Mouse (Mus musculus): ENCODE results near the gene E2f7. TPM values are rescaled to one million over a fixed set of nuclear protein-coding genes. Genes with fewer than 3 reads are reported as not detected.
"Not testable (repeated sequence)": the region's sequence is repeated elsewhere in the genome, so short reads cannot be mapped to it uniquely, and the experiment has no call there.

Gene E2f7
- polyA plus RNA-seq, 1 experiment from 2014 or later: 34.8 TPM

DNA sequence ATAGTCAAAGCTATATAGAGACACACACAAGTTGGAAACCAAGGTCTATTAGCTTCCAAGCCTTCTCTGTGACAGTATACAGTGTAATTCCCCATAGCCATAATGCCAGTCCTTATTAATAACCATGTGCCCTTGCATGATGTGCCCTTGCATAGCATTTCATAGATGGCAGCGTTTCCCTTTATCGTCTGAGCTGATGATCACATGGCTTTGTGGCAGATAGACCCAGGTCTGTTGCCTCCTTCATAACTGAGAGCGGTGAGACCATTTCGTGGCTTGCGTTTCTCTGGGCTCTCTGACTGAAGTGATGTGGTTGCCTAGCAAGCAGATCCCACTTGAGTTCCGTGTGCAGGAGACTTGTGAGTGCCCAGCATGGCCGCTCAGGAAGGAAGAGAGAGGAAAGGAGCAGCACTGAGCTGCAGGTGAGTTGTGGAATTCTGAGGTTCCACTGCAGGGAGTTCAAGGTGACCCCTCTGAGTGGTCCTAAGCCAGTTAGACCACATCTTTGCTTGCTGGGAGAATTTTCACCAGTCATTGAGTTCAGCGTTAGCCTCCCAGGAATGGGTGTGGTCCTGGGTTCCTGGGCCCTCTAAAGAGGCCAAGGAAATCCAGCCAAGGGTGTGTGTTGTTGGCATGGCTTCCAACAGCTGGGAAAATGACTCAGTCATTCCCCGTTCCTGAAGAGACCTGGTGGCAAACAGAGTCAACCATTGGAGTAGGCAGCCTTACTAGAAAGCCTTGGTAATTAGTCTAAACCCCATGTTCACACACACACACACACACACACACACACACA, 4.5 kb downstream of the E2f7 start:
- Histone ChIP-seq H3K27me3 (no peaks in the 10 kb centered on the region), H3K4me2 (replicated peaks) (no peak overlapping the region), H3K4me3 (no peak overlapping the region), H3K4me1 (peaks cover 10% of the 10 kb centered on the region), H3K27ac (replicated peaks) (no peak overlapping the region), H3K9ac (replicated peaks) (no peak overlapping the region), H3K36me3 (peaks cover 52% of the 10 kb centered on the region), H3K9me3 (no peaks in the 10 kb centered on the region)
- 96% methylated on average over 9 of the region's 9 CpGs for WGBS
- ATAC-seq (ENCODE audit: low FRiP score, low read depth): no peak

DNA sequence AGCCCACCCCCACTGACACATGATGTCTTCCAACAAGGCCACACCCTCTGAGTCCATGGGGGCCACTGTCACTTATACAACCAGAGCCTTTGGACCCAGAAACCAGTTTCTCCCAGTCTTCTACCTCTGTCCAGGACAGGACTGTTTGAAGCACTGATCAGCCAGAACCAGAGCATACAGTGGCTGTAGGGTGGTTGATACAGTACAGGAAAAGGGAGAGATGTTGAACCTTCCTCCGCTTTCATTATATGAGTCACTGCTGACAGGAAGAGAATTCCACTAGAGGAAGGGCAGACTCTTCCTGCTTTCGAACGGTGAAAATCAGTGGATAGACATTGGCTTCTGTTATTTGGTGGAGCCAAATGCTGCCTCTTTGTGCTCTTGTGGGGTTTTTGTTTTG, 7.6 kb downstream of the E2f7 start:
- Histone ChIP-seq H3K4me2 (replicated peaks) (no peak overlapping the region), H3K27ac (replicated peaks) (no peak overlapping the region), H3K4me1 (no peaks in the 10 kb centered on the region), H3K4me3 (no peak overlapping the region), H3K9ac (replicated peaks) (no peak overlapping the region), H3K36me3 (peaks cover 75% of the 10 kb centered on the region), H3K27me3 (no peaks in the 10 kb centered on the region), H3K9me3 (no peaks in the 10 kb centered on the region)
- no peak for ATAC-seq (ENCODE audit: low FRiP score, low read depth)
- 94% methylated on average over 3 of the region's 3 CpGs for WGBS

DNA sequence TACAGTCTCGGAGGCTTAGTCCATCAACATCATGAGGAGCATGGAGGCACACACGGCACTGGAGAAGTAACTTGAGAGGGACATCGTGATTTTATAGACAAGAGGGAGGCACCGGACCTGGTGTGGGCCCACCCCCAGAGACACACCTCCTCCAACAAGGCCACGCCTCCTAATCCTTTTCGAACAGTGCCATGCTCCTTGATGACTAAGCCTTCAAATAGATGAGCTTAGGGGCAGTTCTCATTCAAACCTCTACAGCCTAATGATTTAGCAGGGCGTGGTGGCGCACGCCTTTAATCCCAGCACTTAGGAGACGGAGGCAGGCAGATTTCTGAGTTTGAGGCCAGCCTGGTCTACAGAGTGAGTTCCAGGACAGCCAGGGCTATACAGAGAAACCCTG, 10.3 kb downstream of the E2f7 start:
- Histone ChIP-seq H3K4me3 (no peak overlapping the region), H3K4me1 (no peaks in the 10 kb centered on the region), H3K9me3 (no peaks in the 10 kb centered on the region), H3K4me2 (replicated peaks) (no peak overlapping the region), H3K9ac (replicated peaks) (no peak overlapping the region), H3K36me3 (peaks cover 64% of the 10 kb centered on the region), H3K27me3 (no peaks in the 10 kb centered on the region), H3K27ac (replicated peaks) (no peak overlapping the region)
- no peak for ATAC-seq (ENCODE audit: low FRiP score, low read depth)
- WGBS: 97% methylated on average over 10 of the region's 10 CpGs

DNA sequence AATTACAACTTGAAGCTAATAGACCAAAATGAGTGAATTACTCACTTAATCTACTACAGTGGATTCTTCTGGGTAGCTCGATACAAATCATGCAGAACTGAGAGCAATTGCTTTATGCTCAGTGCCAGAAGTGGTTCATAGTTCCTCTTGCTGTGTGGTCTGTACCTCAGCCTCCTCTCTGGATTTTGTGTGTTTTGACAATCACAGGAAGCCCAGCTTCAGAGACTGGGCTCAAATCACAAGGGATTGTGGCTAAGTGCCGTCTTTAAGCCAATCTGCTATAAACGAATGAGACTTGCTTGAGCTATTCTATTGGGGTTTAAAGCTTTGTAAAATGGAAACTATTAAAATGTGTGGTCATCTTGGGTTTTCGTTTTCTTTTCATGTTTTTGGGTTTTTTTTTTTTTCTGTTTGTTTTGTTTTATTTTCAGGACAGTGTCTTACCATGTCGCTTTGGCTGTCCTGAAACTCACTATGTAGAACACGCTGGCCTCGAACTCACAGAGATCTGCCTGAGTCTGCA, 11.1 kb downstream of the E2f7 start:
- Histone ChIP-seq H3K4me1 (no peaks in the 10 kb centered on the region), H3K27me3 (no peaks in the 10 kb centered on the region), H3K36me3 (peaks cover 64% of the 10 kb centered on the region), H3K9ac (replicated peaks) (no peak overlapping the region), H3K9me3 (no peaks in the 10 kb centered on the region), H3K27ac (replicated peaks) (no peak overlapping the region), H3K4me2 (replicated peaks) (no peak overlapping the region), H3K4me3 (no peak overlapping the region)
- ATAC-seq (ENCODE audit: low FRiP score, low read depth): no peak
- WGBS: 92% methylated on average over 7 of the region's 7 CpGs

DNA sequence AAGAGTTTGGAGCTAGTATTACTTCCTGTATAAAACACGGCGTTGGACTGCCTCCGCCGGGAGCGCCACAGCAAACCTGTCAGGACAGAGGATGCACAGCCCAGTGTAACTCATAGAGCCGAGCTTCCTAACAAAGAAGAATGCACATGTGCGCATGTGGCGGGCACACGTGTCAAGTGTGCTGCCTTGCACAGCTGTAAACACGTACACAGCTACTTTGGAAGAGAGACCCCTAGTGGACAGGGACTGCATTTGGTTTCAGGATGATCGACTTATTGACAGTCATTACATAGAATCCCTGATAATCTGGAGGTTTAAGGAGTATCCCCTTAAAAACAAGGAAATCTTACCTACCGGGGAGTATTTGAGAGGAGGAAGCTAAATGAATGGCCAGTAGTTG, 15.3 kb downstream of the E2f7 start:
- not testable (repeated sequence) for H3K4me1 ChIP-seq; H3K4me2 ChIP-seq (replicated peaks); H3K9me3 ChIP-seq; H3K4me3 ChIP-seq; H3K27ac ChIP-seq (replicated peaks); H3K27me3 ChIP-seq; H3K9ac ChIP-seq (replicated peaks)
- peaks cover 64% of the 10 kb centered on the region for H3K36me3 ChIP-seq
- WGBS: 62% methylated on average over 7 of the region's 12 CpGs
- peak; percentile 70 for ATAC-seq (ENCODE audit: low FRiP score, low read depth)

DNA sequence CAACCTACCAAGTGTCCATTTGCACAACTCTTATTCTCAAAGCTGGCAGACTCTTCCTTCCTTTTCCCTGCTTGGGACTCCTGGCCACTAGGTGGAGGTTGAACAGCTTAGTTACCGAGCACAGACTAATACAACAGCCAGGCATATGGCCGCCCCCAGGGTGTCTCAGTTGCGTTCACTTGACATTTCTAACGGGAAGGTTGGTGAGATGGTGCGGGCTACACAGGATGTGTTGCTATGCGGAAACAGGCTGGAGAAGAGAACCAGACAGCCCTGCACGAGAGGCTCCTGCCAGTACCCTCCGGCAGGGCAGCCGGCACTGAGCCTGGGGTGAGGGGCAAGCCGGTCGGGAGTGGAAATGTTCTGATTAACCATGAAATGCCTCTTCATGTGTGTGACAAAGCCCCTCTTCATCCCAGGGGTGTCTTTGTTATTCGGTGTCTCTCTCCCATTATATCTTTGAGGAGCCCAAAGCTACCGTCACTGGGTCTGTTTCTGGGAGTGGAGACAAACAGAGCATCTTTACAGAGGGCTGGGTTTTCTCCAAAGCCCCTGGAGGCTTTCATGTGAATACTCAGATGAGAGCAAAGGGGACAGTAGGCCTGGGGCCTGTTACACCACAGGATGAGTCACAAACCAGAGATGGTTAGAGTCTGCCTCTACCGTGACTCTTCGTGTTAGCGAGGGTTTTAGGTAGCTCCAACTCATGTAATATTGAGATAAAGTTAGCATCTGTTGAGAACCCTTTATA, 17.1 kb downstream of the E2f7 start:
- WGBS: 73% methylated on average over 16 of the region's 16 CpGs
- Histone ChIP-seq H3K4me1 (no peaks in the 10 kb centered on the region), H3K36me3 (peaks cover 70% of the 10 kb centered on the region), H3K4me2 (replicated peaks) (0 out of 2 replicates have a peak overlapping the region, but pooled peaks have one; percentile 3), H3K9ac (replicated peaks) (no peak overlapping the region), H3K27ac (replicated peaks) (peak overlapping the region; percentile 46; the same call in 1 of the 2 replicates), H3K9me3 (no peaks in the 10 kb centered on the region; the same call in 1 of the 2 replicates), H3K4me3 (no peak overlapping the region), H3K27me3 (no peaks in the 10 kb centered on the region)
- ATAC-seq (ENCODE audit: low FRiP score, low read depth): peak; percentile 78

DNA sequence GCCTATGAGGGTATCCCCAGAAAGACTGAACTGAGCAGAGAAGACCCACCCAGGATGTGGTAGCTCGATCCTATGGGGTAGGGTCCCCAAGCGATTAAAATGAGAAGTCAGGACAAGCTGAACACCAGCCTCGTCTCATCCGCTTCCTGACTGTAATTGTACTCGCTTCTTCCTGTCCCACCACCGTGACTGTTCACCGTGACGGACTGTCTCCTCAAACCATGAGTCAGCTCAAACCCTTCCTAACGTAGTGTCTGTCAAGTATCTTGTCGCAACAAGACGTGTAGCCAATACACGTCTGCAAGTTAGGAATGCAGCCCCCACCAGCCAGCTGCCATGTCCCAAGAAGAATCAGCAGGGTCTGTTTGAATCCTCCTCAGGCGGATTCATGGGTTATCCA, 18.2 kb downstream of the E2f7 start:
- Histone ChIP-seq H3K36me3 (peaks cover 74% of the 10 kb centered on the region), H3K9ac (replicated peaks) (no peak overlapping the region), H3K27me3 (no peaks in the 10 kb centered on the region), H3K4me3 (no peak overlapping the region), H3K4me2 (replicated peaks) (no peak overlapping the region), H3K9me3 (no peaks in the 10 kb centered on the region; the same call in 1 of the 2 replicates), H3K27ac (replicated peaks) (no peak overlapping the region), H3K4me1 (no peaks in the 10 kb centered on the region)
- no peak for ATAC-seq (ENCODE audit: low FRiP score, low read depth)
- WGBS: 96% methylated on average over 13 of the region's 13 CpGs

DNA sequence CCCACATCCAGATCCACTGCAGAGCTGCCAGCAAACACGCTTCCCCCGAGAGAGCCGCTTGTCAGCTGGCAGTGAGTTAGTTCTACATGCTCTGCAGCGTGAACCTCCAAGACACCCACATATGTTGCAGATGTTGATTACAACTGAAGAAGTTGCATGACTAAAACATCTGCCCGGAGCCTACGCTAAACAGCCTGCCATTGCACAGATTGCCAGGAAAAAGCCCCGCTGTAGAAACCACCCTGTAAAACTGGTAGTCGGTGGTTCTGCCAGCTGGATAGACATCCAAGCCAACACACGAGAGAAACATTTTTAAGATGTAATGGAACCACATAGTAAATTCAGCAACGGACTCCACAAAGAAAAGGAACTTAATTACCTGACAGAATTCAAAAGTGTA, 24.3 kb downstream of the E2f7 start:
- Histone ChIP-seq H3K4me1 (no peaks in the 10 kb centered on the region), H3K4me3 (no peak overlapping the region), H3K9me3 (no peaks in the 10 kb centered on the region), H3K4me2 (replicated peaks) (no peak overlapping the region), H3K9ac (replicated peaks) (no peak overlapping the region), H3K27ac (replicated peaks) (no peak overlapping the region), H3K27me3 (no peaks in the 10 kb centered on the region), H3K36me3 (peaks cover 76% of the 10 kb centered on the region)
- 91% methylated on average over 10 of the region's 10 CpGs for WGBS
- no peak for ATAC-seq (ENCODE audit: low FRiP score, low read depth)

DNA sequence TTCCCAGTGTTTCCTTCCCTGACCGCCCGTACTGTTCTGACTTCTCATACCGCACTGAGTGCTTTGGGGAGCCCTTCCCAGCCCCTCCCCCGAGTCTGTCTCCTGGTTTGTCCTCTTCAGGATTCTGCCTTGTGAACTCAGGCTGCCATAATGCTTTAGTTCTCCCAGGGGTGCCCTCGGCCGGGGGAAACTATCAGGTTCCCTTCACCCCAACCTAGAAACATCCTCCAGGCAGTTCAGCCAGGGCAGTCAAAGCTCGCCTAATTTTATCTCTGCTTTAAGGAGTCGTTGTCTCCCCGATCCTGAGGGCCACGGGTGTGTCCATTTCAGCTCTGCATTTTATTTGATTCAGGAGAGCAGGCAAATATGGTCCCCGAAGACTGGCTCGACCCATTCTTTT, 28.0 kb downstream of the E2f7 start:
- Histone ChIP-seq H3K4me3 (no peak overlapping the region), H3K27ac (replicated peaks) (no peak overlapping the region), H3K9ac (replicated peaks) (no peak overlapping the region), H3K9me3 (no peaks in the 10 kb centered on the region), H3K4me2 (replicated peaks) (no peak overlapping the region), H3K4me1 (no peaks in the 10 kb centered on the region), H3K36me3 (peaks cover 70% of the 10 kb centered on the region), H3K27me3 (no peaks in the 10 kb centered on the region)
- ATAC-seq (ENCODE audit: low FRiP score, low read depth): no peak
- 90% methylated on average over 12 of the region's 12 CpGs for WGBS

DNA sequence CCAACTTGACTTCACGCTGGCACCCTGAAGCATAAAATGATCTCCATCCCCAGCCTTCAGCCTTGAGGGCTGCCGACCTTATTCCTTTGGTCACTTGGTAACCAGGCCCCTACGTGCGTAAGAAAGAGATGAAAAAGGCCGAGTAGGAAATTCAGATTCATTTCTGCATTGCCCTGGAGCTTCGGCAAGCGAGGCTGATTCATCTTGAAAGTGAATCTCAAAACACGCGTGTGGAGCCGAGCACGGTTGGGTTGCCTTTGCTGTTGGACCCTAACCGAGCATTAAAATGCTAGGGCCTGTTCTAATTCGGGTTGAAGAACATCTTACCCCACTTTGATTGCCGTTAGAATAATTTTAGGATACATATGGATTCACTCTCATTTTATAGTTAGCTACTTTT, 28.6 kb downstream of the E2f7 start:
- Histone ChIP-seq H3K9me3 (no peaks in the 10 kb centered on the region), H3K4me1 (no peaks in the 10 kb centered on the region), H3K9ac (replicated peaks) (no peak overlapping the region), H3K27ac (replicated peaks) (no peak overlapping the region), H3K4me3 (no peak overlapping the region), H3K27me3 (no peaks in the 10 kb centered on the region), H3K4me2 (replicated peaks) (no peak overlapping the region), H3K36me3 (peaks cover 70% of the 10 kb centered on the region)
- WGBS: 95% methylated on average over 14 of the region's 14 CpGs
- ATAC-seq (ENCODE audit: low FRiP score, low read depth): no peak

DNA sequence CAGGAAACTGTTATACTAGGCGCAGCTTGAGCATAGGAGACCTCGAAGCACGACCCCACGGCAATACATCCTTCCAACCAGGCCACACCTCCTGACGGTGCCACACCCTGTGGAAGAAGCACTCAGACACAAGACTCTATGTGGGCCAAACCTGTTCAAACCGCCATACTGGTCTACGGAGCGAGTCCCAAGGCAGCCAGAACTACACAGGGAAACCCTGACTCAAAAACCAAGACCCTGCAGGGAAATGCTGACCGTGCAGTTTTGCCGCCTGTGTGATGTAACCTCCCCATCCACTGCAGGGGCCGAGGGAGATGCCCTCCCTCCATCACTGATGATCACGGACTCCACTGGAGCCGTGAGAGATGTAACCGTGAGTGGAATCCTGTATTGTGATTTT, 36.5 kb downstream of the E2f7 start:
- 94% methylated on average over 14 of the region's 14 CpGs for WGBS
- no peak overlapping the region for H3K4me3 ChIP-seq
- no peaks in the 10 kb centered on the region for H3K4me1 ChIP-seq
- H3K9ac ChIP-seq (replicated peaks): no peak overlapping the region
- H3K27ac ChIP-seq (replicated peaks): no peak overlapping the region
- no peak for ATAC-seq (ENCODE audit: low FRiP score, low read depth)
- no peaks in the 10 kb centered on the region for H3K27me3 ChIP-seq
- H3K9me3 ChIP-seq: no peaks in the 10 kb centered on the region
- peaks cover 73% of the 10 kb centered on the region for H3K36me3 ChIP-seq
- no peak overlapping the region for H3K4me2 ChIP-seq (replicated peaks)

DNA sequence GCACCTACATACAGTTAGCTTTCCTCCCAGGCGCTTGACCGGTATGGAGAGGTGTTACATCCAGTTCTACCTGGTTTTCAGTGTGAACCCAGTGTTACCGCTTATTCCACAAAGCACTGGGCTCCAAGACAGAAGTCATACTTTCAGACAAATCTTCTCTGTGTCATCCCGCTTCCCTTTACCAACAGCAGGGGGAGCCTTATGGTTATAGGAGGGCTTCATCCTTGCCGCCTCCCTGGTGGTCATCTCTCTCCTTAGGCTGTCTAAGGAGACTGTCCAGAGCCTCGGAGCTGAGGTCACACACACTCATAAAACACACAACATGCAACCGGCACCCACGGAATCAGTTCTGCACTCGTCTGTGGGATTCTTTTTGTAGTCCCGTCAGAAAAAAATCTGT, 37.4 kb downstream of the E2f7 start:
- Histone ChIP-seq H3K9ac (replicated peaks) (no peak overlapping the region), H3K36me3 (peaks cover 66% of the 10 kb centered on the region), H3K27ac (replicated peaks) (no peak overlapping the region), H3K9me3 (no peaks in the 10 kb centered on the region), H3K4me2 (replicated peaks) (no peak overlapping the region), H3K4me1 (no peaks in the 10 kb centered on the region), H3K4me3 (no peak overlapping the region), H3K27me3 (no peaks in the 10 kb centered on the region)
- WGBS: 84% methylated on average over 10 of the region's 10 CpGs
- peak; percentile 41; the same call in 1 of the 2 replicates for ATAC-seq (ENCODE audit: low FRiP score, low read depth)

Data from midbrain, embryonic 12.5 days (tissue).